Mouse (Mus musculus) myocyte (in vitro differentiated cells): ENCODE data around the gene Gm45713.

Experiments used
- CEBPB ChIP-seq: IDR thresholded peaks from 2 replicates; pipeline ENCODE4 v1.6.1; 2011; ENCODE audit warnings: mild to moderate bottlenecking, moderate library complexity; ENCODE audit not compliant: poor library complexity, insufficient read depth, severe bottlenecking
- E2F4 ChIP-seq: IDR thresholded peaks from one replicate; pipeline ENCODE4 v1.6.1; 2011; ENCODE audit warnings: mild to moderate bottlenecking, control low read depth, moderate library complexity; ENCODE audit not compliant: insufficient read depth
- MAX ChIP-seq: IDR thresholded peaks from one replicate; pipeline ENCODE4 v1.6.1; 2011; ENCODE audit warnings: low read depth, mild to moderate bottlenecking, control low read depth
- MYOD1 ChIP-seq, 3 experiments: IDR thresholded peaks; one replicate each; pipeline ENCODE4 v1.6.1; 2011; ENCODE audit warnings: control low read depth in 2 of 3, low read depth in 2 of 3, mild to moderate bottlenecking in 2 of 3, moderate library complexity in 1 of 3; ENCODE audit not compliant: insufficient read length in 2 of 3, control insufficient read depth in 1 of 3
- MYOG ChIP-seq, 3 experiments: IDR thresholded peaks; one replicate each; pipeline ENCODE4 v1.6.1; 2011; ENCODE audit warnings: control low read depth in 2 of 3, low read depth in 2 of 3, mild to moderate bottlenecking in 2 of 3; ENCODE audit not compliant: insufficient read length in 2 of 3, control insufficient read depth in 1 of 3, insufficient read depth in 1 of 3
- POLR2A ChIP-seq: IDR thresholded peaks from one replicate; pipeline ENCODE4 v1.6.1; 2011; ENCODE audit warnings: low read depth, mild to moderate bottlenecking, control low read depth, moderate library complexity; ENCODE audit not compliant: insufficient read length
- POLR2AphosphoS2 ChIP-seq: IDR thresholded peaks from one replicate; pipeline ENCODE4 v1.6.1; 2011; ENCODE audit warnings: low read depth, control low read depth; ENCODE audit not compliant: insufficient read length
- REST ChIP-seq: IDR thresholded peaks from one replicate; pipeline ENCODE4 v1.6.1; 2011; ENCODE audit warnings: mild to moderate bottlenecking, control low read depth, moderate library complexity; ENCODE audit not compliant: insufficient read depth, insufficient read length
- SRF ChIP-seq: IDR thresholded peaks from one replicate; pipeline ENCODE4 v1.6.1; 2011; ENCODE audit warnings: low read depth; ENCODE audit not compliant: control insufficient read depth, insufficient read length
- TCF12 ChIP-seq: IDR thresholded peaks from one replicate; pipeline ENCODE4 v1.6.1; 2011; ENCODE audit warnings: mild to moderate bottlenecking, control low read depth; ENCODE audit not compliant: poor library complexity, insufficient read depth, severe bottlenecking
- TCF3 ChIP-seq: IDR thresholded peaks from one replicate; pipeline ENCODE4 v1.6.1; 2011; ENCODE audit warnings: low read depth, control low read depth; ENCODE audit not compliant: insufficient read length
- USF1 ChIP-seq: IDR thresholded peaks from one replicate; pipeline ENCODE4 v1.6.1; 2011; ENCODE audit warnings: low read depth, mild to moderate bottlenecking, control low read depth, moderate library complexity

GRCm38 (mm10) chr7:45124224-45125143 is 11.5 kb downstream of the Gm45713 start, which contains the start of gene Rps11:
- TF ChIP-seq POLR2A (peak; percentile 95), E2F4 (peak; percentile 43), USF1 (peak; percentile 95), MAX (peak; percentile 92), MYOD1 (IDR thresholded peaks at IDR 0.05; ENCODE audit: control insufficient read depth in 1 of 3, insufficient read length in 2 of 3, low read depth in 2 of 3) (peak in 1 of 3 experiments; percentile 47), SRF (no peak), POLR2AphosphoS2 (peak; percentile 99), TCF12 (no peak), REST (no peak), TCF3 (no peak), CEBPB (no peak), MYOG (IDR thresholded peaks at IDR 0.05; ENCODE audit: control insufficient read depth in 1 of 3, insufficient read depth in 1 of 3, insufficient read length in 2 of 3, low read depth in 2 of 3) (no peak)
